Mouse (Mus musculus) ovary, postnatal 36 days (tissue): Measurements from ENCODE around the gene Lhpp.
A peak's percentile ranks its signal among the peaks of the same experiment; 100 is the strongest.

Experiments used
- DNase-seq: peaks from one replicate; pipeline ENCODE4 v3.0.0; 2022; ENCODE audit warnings: low spot score, mixed read lengths

The Lhpp gene

DNA sequence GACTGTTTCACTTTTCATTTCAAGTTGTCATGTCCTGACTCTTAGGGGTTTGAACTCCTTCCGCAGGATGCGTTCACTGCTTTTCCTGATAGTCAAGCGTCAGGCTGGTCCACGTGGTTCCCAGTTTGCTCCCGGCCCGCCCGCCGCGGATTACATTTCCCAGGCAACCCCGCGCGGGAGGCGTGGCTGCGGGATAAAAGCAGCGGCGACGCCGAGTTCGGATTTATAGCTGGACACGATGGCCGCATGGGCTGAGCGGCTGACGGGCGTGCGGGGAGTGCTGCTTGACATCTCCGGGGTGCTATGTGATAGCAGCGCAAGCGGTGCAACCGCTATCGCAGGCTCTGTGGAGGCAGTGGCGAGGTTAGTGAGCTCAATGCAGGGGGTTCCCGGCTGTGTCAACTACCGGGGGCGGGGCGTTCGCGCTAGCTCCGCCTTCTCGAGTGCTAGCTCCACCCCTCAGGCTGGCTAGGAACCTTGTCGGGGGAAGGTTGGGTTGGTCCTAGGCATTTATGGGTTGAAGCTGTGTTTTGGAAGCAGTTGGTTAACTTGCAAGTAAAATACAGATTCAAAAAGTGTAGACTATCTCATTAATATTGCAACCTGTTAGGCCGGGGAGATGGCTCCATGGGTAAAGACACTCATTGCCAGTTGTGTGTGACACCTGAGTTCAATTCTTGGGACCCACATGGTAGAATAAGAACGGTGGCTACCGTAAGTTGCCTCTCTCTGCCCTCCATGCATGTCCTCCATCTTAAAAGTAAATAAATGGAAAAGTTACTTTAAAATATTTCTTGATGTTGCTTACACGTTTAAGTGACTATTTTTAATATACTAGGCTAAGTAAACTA is at the start of gene Lhpp:
Gene Lhpp (plus strand): TSS at position 171 of the 851 bp plus-strand sequence.
- peak; percentile 84 for DNase-seq

GRCm38 (mm10) chr7:132565831-132566230 is 44.6 kb upstream of the Lhpp start:
- DNase-seq: no peak

DNA sequence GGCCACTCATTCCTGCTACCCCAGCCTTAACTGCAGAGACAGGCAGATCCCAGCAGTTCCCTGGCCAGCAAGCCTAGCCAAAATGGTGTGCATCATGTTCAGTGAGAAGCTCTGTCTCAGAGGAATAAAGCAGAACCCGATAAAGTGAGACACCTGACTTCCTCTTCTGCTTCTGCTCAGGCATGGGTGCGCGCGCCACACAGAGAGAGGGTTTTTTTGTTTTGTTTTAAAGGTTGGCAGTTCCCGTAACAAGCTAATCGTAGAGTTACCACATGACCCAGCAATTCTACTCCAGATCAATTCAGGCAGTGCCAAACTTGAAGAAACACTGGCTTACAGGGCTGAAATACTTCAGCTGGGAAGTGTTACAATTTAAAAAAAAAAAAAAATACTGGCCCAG is 41.6 kb upstream of the Lhpp start:
- DNase-seq: no peak

DNA sequence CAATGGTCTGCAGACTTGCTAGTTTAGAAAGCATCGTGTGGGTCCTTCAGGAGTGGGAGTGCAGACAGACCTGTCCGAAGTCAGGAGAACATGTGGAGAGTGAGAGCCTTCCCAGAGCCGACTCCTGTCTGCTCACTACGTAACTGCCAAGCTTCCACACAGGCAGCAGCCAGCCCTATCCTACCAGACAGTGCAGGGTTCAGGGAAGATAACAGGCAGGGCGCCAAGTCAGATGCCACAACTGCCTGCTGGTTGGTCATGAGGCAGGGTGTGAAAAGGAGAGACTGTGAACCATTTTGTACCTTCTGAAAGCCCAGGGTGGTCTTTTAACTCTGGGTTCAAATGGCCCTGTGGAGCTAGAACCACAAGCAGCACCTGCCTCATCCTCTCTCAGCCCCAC is 40.4 kb upstream of the Lhpp start:
- DNase-seq: peak; percentile 42

GRCm38 (mm10) chr7:132571481-132571880 is 39.0 kb upstream of the Lhpp start:
- DNase-seq: no peak

DNA sequence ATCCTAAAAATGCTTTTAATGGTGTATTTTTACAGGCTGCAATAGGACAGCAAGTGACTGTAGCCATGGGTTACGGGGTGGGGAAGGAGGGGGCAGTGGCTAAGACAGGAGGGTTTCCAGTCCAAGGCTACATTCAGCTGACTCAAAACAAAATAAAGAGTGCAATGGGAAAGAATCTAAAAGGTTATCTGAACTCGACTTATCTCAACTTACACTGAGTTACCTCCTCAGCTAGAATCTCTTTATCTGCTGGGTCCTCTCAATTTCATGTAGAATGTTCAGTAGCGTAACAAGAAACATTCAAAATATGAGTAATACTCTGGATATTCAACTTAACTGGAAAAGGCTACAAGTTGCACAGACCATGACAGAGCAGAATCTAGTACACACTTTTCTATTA is 37.7 kb upstream of the Lhpp start:
- no peak for DNase-seq

DNA sequence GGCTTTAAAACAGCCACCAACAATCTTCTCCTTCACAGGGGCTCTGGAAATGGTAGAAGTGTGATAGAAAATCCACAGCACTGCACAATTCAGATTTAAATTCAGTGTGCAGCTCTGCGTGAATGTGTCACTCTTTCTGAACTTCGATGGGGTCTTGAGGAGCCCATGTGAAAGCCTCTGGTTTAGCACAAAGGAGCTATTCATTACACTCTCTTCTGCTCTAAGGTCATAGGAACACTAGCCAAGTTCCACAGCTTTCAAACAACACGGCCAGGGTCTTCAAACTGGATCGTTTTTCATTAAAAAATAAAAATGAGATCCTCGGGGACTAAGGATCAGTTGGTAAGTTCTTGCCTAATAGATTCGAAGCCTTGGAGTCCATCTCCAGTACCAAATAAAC is 37.2 kb upstream of the Lhpp start:
- no peak for DNase-seq

DNA sequence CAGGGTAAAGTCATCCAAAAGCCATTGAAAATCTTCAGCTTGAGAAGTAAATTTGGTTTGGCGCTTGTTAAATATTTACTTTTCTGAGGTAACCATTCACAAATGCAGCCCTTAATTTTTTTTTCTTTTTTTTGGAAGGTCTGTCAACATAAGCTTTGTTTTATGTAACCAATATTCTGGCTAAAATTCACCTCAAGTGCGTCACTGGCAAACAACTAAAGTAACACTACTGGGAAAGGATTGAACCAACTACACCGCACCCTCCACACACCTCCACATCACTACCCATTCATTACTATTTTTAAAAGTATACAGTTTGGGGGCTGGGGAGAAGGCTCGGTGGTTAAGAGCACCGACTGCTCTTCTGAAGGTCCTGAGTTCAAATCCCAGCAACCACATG is 35.8 kb upstream of the Lhpp start:
- DNase-seq: no peak

GRCm38 (mm10) chr7:132575623-132576022 is 34.8 kb upstream of the Lhpp start:
- DNase-seq: peak; percentile 80

DNA sequence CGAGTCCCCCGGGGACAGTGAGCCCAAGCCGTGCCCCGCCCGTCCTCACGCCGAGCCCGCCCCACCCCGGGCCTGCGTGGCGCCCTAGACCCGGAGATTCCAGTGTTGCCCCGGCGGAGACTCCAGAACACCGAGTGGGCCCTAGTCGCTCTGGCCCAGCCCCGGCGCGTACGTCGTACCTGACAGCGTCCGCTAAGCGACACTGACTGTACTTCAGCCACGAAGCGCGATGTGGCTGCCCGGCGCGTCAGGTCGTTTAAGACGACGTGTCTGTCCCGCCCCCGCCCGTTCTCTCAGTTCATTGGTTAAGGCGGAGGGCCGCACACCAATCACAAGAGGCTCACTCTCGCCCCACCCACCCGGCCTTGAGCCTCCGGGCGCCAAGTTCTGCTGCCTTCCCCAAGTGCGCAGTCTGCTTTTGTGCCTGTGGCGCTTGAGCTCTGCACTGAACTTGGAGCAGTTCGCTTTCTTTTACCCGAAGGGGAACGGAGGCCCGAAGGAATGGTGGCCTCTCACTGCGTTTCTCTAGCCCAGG is 34.3 kb upstream of the Lhpp start, which contains the start of gene Oat:
Gene Oat (minus strand): TSS at position 283 of the 535 bp plus-strand sequence.
- DNase-seq: peak; percentile 95

- DNase-seq: no peak
These were observed 33.5 kb upstream of the Lhpp start for GRCm38 (mm10) chr7:132576891-132577290.

DNA sequence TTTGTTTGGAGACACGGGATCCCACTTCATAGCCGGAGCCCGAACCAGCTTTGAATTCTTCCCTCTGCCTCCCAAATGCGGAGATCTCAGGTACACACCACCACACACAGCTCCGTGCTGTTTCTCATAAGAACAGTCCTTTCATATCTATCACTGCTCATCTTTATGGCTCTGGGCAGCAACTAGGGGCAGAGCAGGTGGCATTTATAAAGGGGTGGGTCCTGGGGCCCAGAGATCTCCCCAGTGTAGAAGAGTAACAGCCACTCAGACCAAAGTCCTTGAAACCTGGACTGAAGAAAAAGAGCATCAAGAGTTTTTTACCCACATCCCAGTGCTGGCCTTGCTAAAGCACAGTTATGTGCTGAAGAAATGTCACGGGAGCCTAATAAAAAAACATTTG is 29.9 kb upstream of the Lhpp start:
- DNase-seq: no peak

DNA sequence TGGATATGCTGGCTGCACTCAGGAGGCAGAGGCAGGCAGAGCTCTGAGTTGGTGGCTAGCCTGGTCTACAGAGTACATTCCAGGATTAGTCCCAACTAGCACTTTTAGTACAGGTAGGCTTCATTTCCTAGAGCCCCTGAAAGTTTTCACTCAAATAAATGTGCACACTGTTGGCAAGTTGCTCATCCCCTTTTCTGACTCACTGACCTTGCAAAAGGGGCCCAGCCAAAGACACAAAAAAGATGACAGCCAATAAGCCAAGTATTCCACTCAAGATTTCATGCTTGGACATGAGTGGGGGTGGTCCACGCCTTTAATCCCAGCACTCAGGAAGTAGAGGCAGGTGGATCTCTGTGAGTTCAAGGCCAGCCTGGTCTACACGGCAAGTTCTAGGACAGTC is 29.0 kb upstream of the Lhpp start:
- no peak for DNase-seq

- DNase-seq: no peak
These were observed 24.5 kb upstream of the Lhpp start for GRCm38 (mm10) chr7:132585695-132586491.

DNA sequence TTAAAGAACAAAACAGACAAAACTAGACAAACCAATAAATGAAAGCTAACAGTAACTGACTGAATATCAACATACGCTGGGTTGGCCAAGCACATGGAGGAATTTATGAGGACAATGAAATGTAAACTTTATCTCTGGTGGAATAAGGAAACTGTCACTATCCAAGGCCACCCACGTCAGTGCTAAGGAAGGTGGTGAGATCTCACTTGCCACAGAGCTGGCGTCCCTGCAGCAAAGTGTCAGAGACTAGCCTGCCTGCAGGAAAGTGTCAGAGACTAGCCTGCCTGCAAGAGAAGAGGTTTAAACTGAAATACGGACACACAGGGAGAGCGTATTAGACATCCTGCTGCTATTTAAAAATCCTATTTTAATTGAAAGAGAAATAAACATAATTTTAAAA is 23.3 kb upstream of the Lhpp start:
- DNase-seq: no peak

DNA sequence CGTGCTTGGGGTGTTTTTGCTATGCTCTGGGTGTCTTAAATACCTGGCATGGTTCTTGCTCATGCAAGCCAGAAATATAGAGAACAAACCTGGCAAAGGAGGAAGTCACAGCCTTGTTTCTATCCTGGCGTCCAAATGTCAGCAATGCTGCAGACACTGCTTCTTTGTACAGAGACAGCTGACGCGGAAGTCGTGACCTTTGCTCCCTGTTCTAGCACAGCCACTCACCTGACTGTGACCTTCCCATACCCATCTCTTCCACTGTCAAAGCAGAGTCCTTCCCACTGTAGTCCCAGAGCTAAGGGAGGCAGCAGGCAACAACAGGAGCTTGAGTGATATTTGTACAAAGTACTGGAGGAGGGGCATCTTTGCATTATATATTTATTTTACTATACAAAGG is 20.8 kb upstream of the Lhpp start:
- no peak for DNase-seq

GRCm38 (mm10) chr7:132593762-132594161 is 16.7 kb upstream of the Lhpp start:
- no peak for DNase-seq

DNA sequence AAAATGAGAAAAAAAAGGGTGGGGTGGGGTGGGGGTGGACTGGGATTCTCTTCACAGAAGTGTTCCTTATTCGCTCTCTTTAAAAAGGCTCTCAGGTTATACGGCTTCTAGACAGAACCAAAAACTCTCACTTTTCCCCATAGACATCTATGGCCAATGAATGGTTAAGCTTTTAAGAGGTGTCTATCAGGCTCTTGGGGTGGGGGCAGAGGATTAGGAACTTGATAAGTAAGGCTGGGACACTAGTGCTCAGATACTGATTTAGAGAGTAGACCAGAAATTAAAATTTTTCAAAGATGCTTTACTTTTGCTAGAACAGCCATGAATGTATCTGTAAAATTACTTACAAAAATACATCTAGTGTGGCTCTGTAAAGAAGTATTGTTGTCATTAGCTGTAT is 16.1 kb upstream of the Lhpp start:
- no peak for DNase-seq

GRCm38 (mm10) chr7:132595787-132596186 is 14.7 kb upstream of the Lhpp start:
- no peak for DNase-seq

DNA sequence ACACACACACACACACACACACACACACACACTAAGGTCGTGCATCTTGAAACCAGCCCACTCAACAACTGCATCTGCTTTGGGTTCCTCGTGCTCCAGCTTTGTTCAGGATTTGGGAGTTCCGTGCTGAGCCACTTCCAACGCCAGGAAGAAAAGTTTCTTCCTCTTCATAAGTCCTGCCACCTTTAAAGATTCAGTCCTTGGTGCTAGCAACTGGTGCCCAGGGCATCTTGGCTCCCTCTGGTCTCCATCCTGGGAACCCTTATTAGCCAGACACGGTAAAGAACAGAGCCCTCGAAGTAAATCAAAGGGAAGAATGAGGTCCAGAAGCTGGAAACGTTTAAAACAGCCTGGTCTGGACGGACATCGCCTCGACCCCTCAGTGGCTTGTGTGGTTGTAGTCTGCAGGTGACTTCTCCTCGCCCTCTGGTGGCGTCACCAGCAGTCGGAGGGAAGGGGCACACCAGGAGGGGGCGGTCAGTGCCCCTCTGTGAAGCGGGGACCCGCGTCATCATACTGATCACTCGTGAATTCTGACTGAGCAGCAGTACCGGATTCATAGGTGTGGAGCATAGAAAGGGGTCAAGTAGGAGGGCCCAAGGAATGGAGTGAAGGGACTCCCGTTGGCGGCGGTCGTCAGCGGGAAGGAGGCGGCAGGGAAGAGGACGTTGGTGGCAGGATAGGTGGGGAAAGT is 13.7 kb upstream of the Lhpp start:
- no peak for DNase-seq

- peak; percentile 28 for DNase-seq
These were observed 13.0 kb upstream of the Lhpp start for GRCm38 (mm10) chr7:132597251-132598041.
